Mouse (Mus musculus): Measurements from ENCODE around the gene Adam30.

DNA sequence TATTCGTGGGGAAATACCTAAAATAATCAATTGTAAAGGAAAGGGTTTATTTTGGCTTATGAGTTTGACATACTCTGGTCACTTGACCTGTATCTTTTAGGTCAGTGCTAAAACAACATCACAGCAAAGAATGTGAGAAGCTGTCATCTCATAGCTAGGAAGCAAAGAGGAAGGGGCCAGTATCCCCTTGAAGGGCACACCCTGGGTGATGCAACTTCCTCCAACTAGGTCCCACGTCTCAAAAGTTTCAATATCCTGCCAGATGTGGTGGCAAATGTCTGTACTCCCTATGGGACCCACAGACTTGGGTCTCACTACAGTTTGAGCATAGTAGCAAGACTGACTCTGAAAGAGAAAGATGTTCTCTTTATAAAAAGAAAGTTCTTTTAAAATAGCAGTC lies 2.8 kb upstream of the Adam30 start:
- TF ChIP-seq GATA1 (IDR thresholded peaks at IDR 0.05; ENCODE audit: borderline replicate concordance, low read length) (no peak), FLI1 (IDR thresholded peaks at IDR 0.05; ENCODE audit: low read length) (no peak)

Data from megakaryocyte, embryonic 14.5 days (primary cell).